Mouse (Mus musculus) E14TG2a.4 (cell line): ENCODE measurements at regions not wholly inside any gene's neighbourhood (a gene's known extent, or its start where the extent isn't known, plus 50 kb on each side); places are given as distances from the start of the nearest gene placed in this dataset.

Source experiments
- H3K27me3 ChIP-seq: 2 replicates; pipeline ENCODE4 v1.6.1; 2014; ENCODE audit warnings: low read length, control low read depth; ENCODE audit not compliant: insufficient read depth
- H3K36me3 ChIP-seq: 2 replicates; pipeline ENCODE4 v1.6.1; 2014; ENCODE audit warnings: low read length, control low read depth; ENCODE audit not compliant: insufficient read depth
- H3K4me1 ChIP-seq: replicated peaks from 2 replicates; pipeline ENCODE4 v1.6.1; 2014; ENCODE audit warnings: low read depth, low read length, control low read depth
- H3K4me3 ChIP-seq: replicated peaks from 2 replicates; pipeline ENCODE4 v1.5.1; 2014; ENCODE audit warnings: mild to moderate bottlenecking, low read length
- H3K9me3 ChIP-seq: 2 replicates; pipeline ENCODE4 v1.6.1; 2014; ENCODE audit warnings: low read length, control low read depth
- CTCF ChIP-seq: conservative IDR thresholded peaks from 2 replicates; pipeline ENCODE4 v1.5.1; 2014; ENCODE audit warnings: low read length
- NANOG ChIP-seq: IDR thresholded peaks from 2 replicates; pipeline ENCODE4 v1.6.1; 2014; ENCODE audit warnings: borderline replicate concordance, low read length, mixed read lengths
- POU5F1 ChIP-seq: IDR thresholded peaks from 2 replicates; pipeline ENCODE4 v1.6.1; 2014; ENCODE audit warnings: low read length, borderline replicate concordance

- no peak overlapping the region for H3K4me3 ChIP-seq
- no peaks in the 10 kb centered on the region for H3K36me3 ChIP-seq
- H3K4me1 ChIP-seq, result no peaks in the 10 kb centered on the region
- TF ChIP-seq POU5F1 (no peak), CTCF (peak; percentile 93), NANOG (no peak)
- H3K9me3 ChIP-seq, result no peaks in the 10 kb centered on the region
- no peaks in the 10 kb centered on the region for H3K27me3 ChIP-seq
Measured at GRCm38 (mm10) chr2:138033379-138034122, 222.8 kb upstream of the Btbd3 start.

- TF ChIP-seq NANOG, result no peak
- TF ChIP-seq POU5F1, result no peak
- TF ChIP-seq CTCF, result no peak
- H3K27me3 ChIP-seq, result no peaks in the 10 kb centered on the region
Measured at GRCm38 (mm10) chr2:138027411-138027810, 229.0 kb upstream of the Btbd3 start.

GRCm38 (mm10) chr2:138023558-138023957 is 232.8 kb upstream of the Btbd3 start:
- H3K4me1 ChIP-seq, result no peaks in the 10 kb centered on the region
- no peak overlapping the region for H3K4me3 ChIP-seq
- no peaks in the 10 kb centered on the region for H3K27me3 ChIP-seq
- TF ChIP-seq NANOG (no peak), POU5F1 (no peak), CTCF (no peak)
- no peaks in the 10 kb centered on the region for H3K9me3 ChIP-seq
- H3K36me3 ChIP-seq, result no peaks in the 10 kb centered on the region

More at GRCm38 (mm10) chr2:138027411-138027810, 229.0 kb upstream of the Btbd3 start:
- H3K36me3 ChIP-seq, result no peaks in the 10 kb centered on the region
- H3K4me1 ChIP-seq, result no peaks in the 10 kb centered on the region
- no peaks in the 10 kb centered on the region for H3K9me3 ChIP-seq
- no peak overlapping the region for H3K4me3 ChIP-seq

- Histone ChIP-seq H3K4me3 (no peak overlapping the region), H3K36me3 (no peaks in the 10 kb centered on the region), H3K4me1 (no peaks in the 10 kb centered on the region), H3K9me3 (no peaks in the 10 kb centered on the region), H3K27me3 (no peaks in the 10 kb centered on the region)
- no peak for TF ChIP-seq NANOG
- no peak for TF ChIP-seq CTCF
- TF ChIP-seq POU5F1, result no peak
Measured at GRCm38 (mm10) chr2:137981766-137982165, 274.6 kb upstream of the Btbd3 start.

GRCm38 (mm10) chr2:137977767-137978166 is 278.6 kb upstream of the Btbd3 start:
- no peak for TF ChIP-seq NANOG
- no peak for TF ChIP-seq POU5F1
- no peak for TF ChIP-seq CTCF
- no peak overlapping the region for H3K4me3 ChIP-seq
- no peaks in the 10 kb centered on the region for H3K4me1 ChIP-seq
- H3K9me3 ChIP-seq, result no peaks in the 10 kb centered on the region
- no peaks in the 10 kb centered on the region for H3K36me3 ChIP-seq
- no peaks in the 10 kb centered on the region for H3K27me3 ChIP-seq

- no peaks in the 10 kb centered on the region for H3K4me1 ChIP-seq
- H3K9me3 ChIP-seq, result no peaks in the 10 kb centered on the region
- TF ChIP-seq NANOG, result no peak
- no peak for TF ChIP-seq CTCF
- no peak for TF ChIP-seq POU5F1
- H3K27me3 ChIP-seq, result no peaks in the 10 kb centered on the region
- no peaks in the 10 kb centered on the region for H3K36me3 ChIP-seq
- H3K4me3 ChIP-seq, result no peak overlapping the region
Measured at GRCm38 (mm10) chr2:137974651-137975050, 281.7 kb upstream of the Btbd3 start.

- TF ChIP-seq NANOG, result no peak
- no peak for TF ChIP-seq CTCF
- TF ChIP-seq POU5F1, result no peak
- H3K36me3 ChIP-seq, result no peaks in the 10 kb centered on the region
- no peaks in the 10 kb centered on the region for H3K9me3 ChIP-seq
- H3K27me3 ChIP-seq, result no peaks in the 10 kb centered on the region
- no peak overlapping the region for H3K4me3 ChIP-seq
- no peaks in the 10 kb centered on the region for H3K4me1 ChIP-seq
Measured at GRCm38 (mm10) chr2:137969156-137969555, 287.2 kb upstream of the Btbd3 start.

GRCm38 (mm10) chr2:137966460-137967076 is 289.8 kb upstream of the Btbd3 start:
- Histone ChIP-seq H3K4me3 (no peak overlapping the region), H3K4me1 (no peaks in the 10 kb centered on the region), H3K27me3 (no peaks in the 10 kb centered on the region), H3K36me3 (no peaks in the 10 kb centered on the region), H3K9me3 (no peaks in the 10 kb centered on the region)
- no peak for TF ChIP-seq NANOG
- no peak for TF ChIP-seq CTCF
- no peak for TF ChIP-seq POU5F1
